Mouse (Mus musculus) embryonic facial prominence, embryonic 15.5 days (tissue): Measurements from ENCODE around the gene Emp1. TPM values are rescaled to one million over a fixed set of nuclear protein-coding genes. Genes with fewer than 3 reads are reported as not detected.

Experiments used
- ATAC-seq: fragments of 200-750 bp; cut with Nextera tagmentation; 2 replicates; pipeline ENCODE4 v1.8.0; 2017; ENCODE audit warnings: low read depth, moderate TSS enrichment; ENCODE audit not compliant: insufficient number of reproducible peaks, low FRiP score, low TSS enrichment
- H3K27ac ChIP-seq: fragments of 300-500 bp; sonication (generic); replicated peaks from 2 replicates; pipeline ENCODE4 v1.5.1; 2015; ENCODE audit warnings: mild to moderate bottlenecking, inconsistent platforms
- H3K27me3 ChIP-seq: fragments of 300-500 bp; sonication (generic); 2 replicates; pipeline ENCODE4 v1.6.1; 2015; ENCODE audit warnings: inconsistent platforms
- H3K36me3 ChIP-seq: fragments of 300-500 bp; sonication (generic); 2 replicates; pipeline ENCODE4 v1.6.1; 2015; ENCODE audit warnings: mild to moderate bottlenecking, inconsistent platforms
- H3K4me1 ChIP-seq: fragments of 300-500 bp; sonication (generic); 2 replicates; pipeline ENCODE4 v1.6.1; 2015; ENCODE audit warnings: inconsistent platforms
- H3K4me2 ChIP-seq: fragments of 300-500 bp; sonication (generic); replicated peaks from 2 replicates; pipeline ENCODE4 v1.6.1; 2015; ENCODE audit warnings: mild to moderate bottlenecking, inconsistent platforms
- H3K4me3 ChIP-seq: fragments of 300-500 bp; sonication (generic); replicated peaks from 2 replicates; pipeline ENCODE4 v1.5.1; 2015; ENCODE audit warnings: mild to moderate bottlenecking, inconsistent platforms
- H3K9ac ChIP-seq: fragments of 300-500 bp; sonication (generic); 2 replicates; pipeline ENCODE4 v1.6.1; 2015; ENCODE audit warnings: inconsistent platforms
- H3K9me3 ChIP-seq: fragments of 300-500 bp; sonication (generic); replicated peaks from 2 replicates; pipeline ENCODE4 v1.6.1; 2016; ENCODE audit warnings: inconsistent platforms
- WGBS: fragments of 180-500 bp; shearing (Covaris S2); methylation state at CpG from one replicate; pipeline ENCODE4 v1.1.7; 2015; 5-methylcytosine and 5-hydroxymethylcytosine counted together
- polyA plus RNA-seq: library from polyadenylated mRNA; unstranded; fragments of >200 nt; fragmentation: Nextera tagmentation; extraction: Ambion mirVana; gene quantifications from 2 replicates; pipeline ENCODE4 v1.2.1, GENCODE M21; 2015

The Emp1 gene
- polyA plus RNA-seq, 1 experiment from 2014 or later: 177 TPM

DNA sequence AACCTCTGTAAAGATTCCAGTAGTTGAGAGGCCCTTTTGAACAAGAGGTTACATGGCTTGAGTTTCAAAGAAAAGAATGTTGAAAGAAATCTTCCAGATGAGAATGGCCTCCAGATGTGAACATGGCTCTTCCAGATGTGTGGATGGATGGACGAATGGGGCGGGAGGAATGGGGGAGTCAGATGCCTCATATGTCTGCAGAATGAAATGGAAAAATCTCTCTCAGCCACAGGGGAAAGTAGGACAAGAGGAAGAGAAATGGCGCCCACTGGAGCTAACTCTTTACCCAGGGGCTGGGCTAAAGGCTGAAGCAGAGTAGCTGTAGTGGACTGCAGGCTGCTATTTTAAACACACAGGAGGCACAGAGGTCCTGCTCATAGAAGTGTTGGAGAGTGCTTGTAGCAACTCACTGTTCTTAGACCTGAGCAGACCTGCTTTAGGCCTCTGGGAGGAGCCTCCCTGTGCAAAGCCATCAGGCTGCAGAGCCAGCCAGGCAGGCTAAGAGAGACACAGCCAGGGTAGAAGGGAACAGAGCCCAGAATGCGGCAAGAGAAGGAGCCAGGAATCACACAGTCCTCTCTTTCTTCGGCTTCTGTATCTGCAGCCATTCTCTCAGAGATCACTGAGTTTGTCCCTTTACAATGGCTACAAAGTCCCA, 28.2 kb upstream of the Emp1 start:
- Histone ChIP-seq H3K27ac (peak overlapping the region; percentile 95), H3K9ac (no peak overlapping the region), H3K36me3 (no peaks in the 10 kb centered on the region), H3K4me3 (no peak overlapping the region), H3K4me1 (peaks cover 51% of the 10 kb centered on the region), H3K9me3 (no peaks in the 10 kb centered on the region), H3K4me2 (no peak overlapping the region), H3K27me3 (no peaks in the 10 kb centered on the region)
- WGBS: 26% methylated on average over 5 of the region's 5 CpGs
- ATAC-seq: peak; percentile 81

DNA sequence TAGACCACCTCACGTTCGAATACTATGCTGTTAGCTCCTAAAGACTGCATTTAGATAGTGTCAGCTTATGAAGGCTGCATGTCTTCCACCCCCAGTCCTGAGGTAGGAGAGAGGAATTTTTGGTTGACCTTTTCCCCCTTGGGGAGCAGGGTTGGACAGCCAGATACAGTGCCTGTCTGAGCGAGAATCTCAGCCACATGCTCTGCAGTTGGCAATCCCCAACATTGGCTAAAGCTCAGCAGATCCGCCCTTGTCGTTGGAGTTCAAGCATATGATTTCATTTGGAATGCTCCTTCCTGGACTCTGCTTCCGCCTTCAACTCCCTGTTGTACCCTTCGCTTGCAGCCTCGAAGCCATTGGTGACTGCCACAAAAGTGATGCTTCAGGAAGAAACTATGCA, 26.0 kb upstream of the Emp1 start:
- H3K4me1 ChIP-seq: peaks cover 71% of the 10 kb centered on the region
- no peak overlapping the region for H3K4me2 ChIP-seq
- no peaks in the 10 kb centered on the region for H3K9me3 ChIP-seq
- H3K9ac ChIP-seq: no peak overlapping the region
- H3K4me3 ChIP-seq: no peak overlapping the region
- H3K27ac ChIP-seq: no peak overlapping the region
- H3K27me3 ChIP-seq: no peaks in the 10 kb centered on the region
- no peaks in the 10 kb centered on the region for H3K36me3 ChIP-seq
- ATAC-seq: no peak
- WGBS: 68% methylated on average over 8 of the region's 8 CpGs

DNA sequence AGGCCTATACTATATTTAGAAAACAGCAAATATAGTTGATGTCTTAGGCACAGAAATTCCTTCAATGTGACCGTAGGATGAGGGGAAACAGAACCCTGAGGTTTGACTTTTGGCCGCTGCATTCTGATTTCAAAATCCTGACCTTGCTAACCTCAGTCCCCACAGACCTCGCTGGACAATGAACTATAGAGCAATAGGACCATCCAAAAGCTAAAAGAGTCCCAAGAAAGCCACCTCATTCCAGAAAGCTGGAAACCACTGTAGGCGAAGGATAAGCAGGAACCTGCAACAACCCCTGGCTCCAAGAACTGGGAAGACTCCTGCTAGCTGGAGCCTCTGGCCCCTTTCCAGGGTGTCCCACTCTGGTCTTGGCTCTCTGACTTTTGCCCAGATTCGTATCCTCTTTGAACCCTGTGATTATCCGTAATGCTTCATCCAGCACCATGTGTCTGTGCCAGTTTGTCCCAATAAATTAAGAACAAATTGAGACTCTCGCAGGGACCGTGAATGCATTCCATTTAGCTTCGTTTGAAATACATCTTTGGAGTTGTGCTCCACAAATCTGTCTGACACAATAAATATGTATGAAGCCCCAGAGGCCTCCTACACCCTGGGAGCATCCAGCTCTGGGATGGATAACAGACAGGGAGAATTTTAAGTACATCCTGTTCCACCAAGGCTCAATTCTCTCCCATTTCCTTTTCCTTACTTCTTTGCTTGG, 21.8 kb upstream of the Emp1 start:
- Histone ChIP-seq H3K9ac (no peak overlapping the region), H3K36me3 (no peaks in the 10 kb centered on the region), H3K27me3 (no peaks in the 10 kb centered on the region), H3K4me2 (no peak overlapping the region), H3K9me3 (no peaks in the 10 kb centered on the region), H3K4me3 (no peak overlapping the region), H3K27ac (peak overlapping the region; percentile 81), H3K4me1 (peaks cover 40% of the 10 kb centered on the region)
- ATAC-seq: peak; percentile 56; the same call in 1 of the 2 replicates
- WGBS: 50% methylated on average over 9 of the region's 9 CpGs

DNA sequence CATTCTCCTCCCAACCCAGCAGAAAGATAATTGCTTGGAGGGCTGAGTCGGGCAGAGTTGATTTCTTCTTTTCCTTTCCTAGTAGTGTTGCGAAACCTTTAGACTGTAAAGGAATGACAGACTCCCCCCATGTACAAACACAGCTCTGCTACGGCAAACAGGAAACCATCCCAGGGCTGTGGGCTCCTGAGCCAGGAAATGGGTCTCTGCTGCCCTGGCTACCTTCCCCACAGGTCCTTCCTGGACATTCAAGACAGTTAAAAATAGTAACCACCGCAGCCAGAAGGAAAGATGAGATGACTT, 21.3 kb upstream of the Emp1 start:
- 30% methylated on average over 4 of the region's 4 CpGs for WGBS
- Histone ChIP-seq H3K9me3 (no peaks in the 10 kb centered on the region), H3K36me3 (no peaks in the 10 kb centered on the region), H3K9ac (no peak overlapping the region), H3K4me3 (no peak overlapping the region), H3K4me1 (peaks cover 37% of the 10 kb centered on the region), H3K27ac (peak overlapping the region; percentile 81), H3K27me3 (no peaks in the 10 kb centered on the region), H3K4me2 (no peak overlapping the region)
- peak; percentile 64; the same call in 1 of the 2 replicates for ATAC-seq

DNA sequence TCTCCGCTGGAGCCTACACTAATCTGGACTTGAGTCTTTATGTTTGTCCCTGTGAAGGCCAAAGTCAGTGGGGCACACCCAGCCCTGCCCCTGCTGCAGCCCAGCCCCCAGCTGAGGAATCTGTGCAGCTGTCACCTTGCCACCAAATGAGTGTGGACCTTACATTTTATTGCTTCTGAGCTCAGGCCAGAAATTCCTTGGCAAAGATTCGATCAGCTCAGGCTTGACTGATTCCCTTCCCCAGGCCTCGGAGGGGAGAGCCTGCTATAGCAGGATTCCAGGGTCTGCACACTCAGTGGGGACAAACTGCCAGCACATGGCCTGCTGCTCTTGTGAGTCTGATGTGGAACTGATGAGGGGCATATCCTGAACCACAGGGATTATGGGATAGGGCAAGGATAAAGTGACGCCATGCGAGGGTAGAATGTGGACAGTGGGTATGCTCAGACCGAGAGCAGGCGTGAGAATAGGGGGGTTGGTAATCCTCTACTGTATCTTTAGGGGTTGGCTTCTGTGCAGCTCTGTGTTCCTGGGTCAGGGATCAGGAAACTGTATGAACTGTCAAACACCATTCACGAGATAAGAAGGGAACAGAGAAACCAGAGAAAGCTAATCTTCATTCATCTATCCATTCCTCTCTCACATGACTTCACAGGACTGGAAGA, 10.6 kb upstream of the Emp1 start:
- 56% methylated on average over 8 of the region's 8 CpGs for WGBS
- peak; percentile 51 for ATAC-seq
- Histone ChIP-seq H3K36me3 (no peaks in the 10 kb centered on the region), H3K4me2 (no peak overlapping the region), H3K27ac (peak overlapping the region; percentile 63; the same call in 1 of the 2 replicates), H3K4me3 (no peak overlapping the region), H3K4me1 (peaks cover 6% of the 10 kb centered on the region), H3K9ac (no peak overlapping the region), H3K9me3 (no peaks in the 10 kb centered on the region), H3K27me3 (no peaks in the 10 kb centered on the region)

DNA sequence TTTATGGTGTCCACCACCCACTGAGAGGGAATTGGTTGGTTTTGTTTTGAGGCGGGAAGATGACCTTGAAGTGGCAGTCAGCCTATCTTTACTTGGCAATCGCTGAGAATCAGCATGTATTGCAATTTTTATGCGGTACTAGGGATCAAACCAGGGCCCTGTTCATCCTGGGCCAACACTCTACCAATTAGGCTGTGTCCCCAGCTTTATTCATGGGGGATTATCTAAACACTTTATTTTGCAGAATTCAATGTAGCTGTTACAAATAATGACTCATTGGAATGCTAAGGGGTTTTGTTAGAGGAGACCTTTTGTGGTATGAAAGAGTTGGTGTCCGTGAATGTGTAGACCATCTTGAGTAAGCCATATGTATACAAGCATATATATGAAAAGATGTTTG, 9.8 kb upstream of the Emp1 start:
- H3K27me3 ChIP-seq: no peaks in the 10 kb centered on the region
- no peak overlapping the region for H3K9ac ChIP-seq
- no peak overlapping the region for H3K27ac ChIP-seq
- peaks cover 6% of the 10 kb centered on the region for H3K4me1 ChIP-seq
- no peak overlapping the region for H3K4me2 ChIP-seq
- WGBS: 68% methylated on average over 4 of the region's 4 CpGs
- ATAC-seq: no peak
- no peaks in the 10 kb centered on the region for H3K9me3 ChIP-seq
- no peaks in the 10 kb centered on the region for H3K36me3 ChIP-seq
- H3K4me3 ChIP-seq: no peak overlapping the region

DNA sequence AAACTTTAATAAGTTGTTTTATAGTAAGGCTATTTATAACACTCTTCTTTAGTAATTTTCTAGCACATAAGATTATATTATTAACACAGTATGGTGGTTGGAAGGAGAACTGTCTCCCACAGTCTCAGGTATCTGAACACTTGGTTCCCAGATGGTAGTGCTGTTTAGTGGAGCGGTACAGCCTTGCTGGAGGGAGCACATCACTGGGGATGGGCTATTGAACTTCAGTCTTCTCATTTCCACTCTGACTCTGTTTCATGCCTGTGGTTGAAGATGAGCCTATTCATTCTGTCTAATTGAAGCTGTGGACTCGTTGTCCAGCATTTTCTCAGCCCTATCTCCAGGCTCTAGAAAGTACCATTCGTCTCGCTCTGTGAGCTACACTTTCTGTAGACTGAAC, 7.4 kb upstream of the Emp1 start:
- Histone ChIP-seq H3K27ac (no peak overlapping the region), H3K4me1 (peaks cover 6% of the 10 kb centered on the region), H3K4me3 (no peak overlapping the region), H3K36me3 (no peaks in the 10 kb centered on the region), H3K9me3 (no peaks in the 10 kb centered on the region), H3K9ac (no peak overlapping the region), H3K27me3 (no peaks in the 10 kb centered on the region), H3K4me2 (no peak overlapping the region)
- 82% methylated on average over 4 of the region's 4 CpGs for WGBS
- ATAC-seq: no peak

DNA sequence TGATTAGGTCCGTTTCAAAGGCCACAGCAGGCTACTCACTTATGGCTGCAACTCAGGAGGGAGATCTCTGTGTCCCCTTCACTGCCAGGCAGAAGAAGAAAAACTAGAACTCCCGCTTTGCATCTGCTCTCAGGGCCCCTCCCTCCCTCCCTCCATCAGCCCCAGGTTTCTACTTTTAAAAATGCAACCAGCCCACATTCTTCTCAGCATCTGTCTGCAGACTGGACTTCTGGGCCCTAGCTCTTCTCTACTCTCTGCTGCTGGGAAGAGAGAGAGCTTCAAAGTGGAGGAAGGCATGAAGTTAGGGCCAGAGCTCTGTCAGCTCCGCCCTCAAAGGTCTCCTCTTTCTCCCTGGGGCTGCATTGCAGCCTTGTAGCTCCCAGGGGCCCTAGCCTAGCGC, 2.0 kb upstream of the Emp1 start:
- ATAC-seq: no peak
- Histone ChIP-seq H3K27ac (peak overlapping the region; percentile 28; the same call in 1 of the 2 replicates), H3K36me3 (no peaks in the 10 kb centered on the region), H3K4me1 (peaks cover 32% of the 10 kb centered on the region), H3K9me3 (no peaks in the 10 kb centered on the region), H3K9ac (no peak overlapping the region), H3K27me3 (no peaks in the 10 kb centered on the region), H3K4me2 (no peak overlapping the region), H3K4me3 (no peak overlapping the region)
- 36% methylated on average over 4 of the region's 4 CpGs for WGBS

DNA sequence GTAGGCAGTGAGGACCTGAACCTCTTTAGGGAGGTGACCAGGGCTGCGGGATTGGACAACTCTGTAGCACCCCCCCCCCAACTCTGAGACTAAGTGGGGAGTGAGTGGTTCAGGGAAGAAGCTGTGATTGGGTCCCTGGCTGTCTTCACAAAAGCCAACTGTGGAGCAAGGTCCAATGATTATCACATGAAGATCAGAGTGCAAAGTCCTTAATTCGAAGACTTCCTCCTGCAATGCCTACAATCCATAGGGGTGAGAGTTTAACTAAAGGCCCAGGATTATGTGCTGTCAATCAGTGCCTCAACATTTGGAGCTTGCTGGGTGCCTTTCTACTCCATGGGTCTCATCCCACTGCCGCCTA, 267 bp upstream of the Emp1 start:
- Histone ChIP-seq H3K27me3 (no peaks in the 10 kb centered on the region), H3K4me2 (peak overlapping the region; percentile 55), H3K36me3 (peaks cover 10% of the 10 kb centered on the region; the same call in 1 of the 2 replicates), H3K9me3 (no peaks in the 10 kb centered on the region), H3K9ac (no peak overlapping the region), H3K27ac (peak overlapping the region; percentile 98), H3K4me3 (peak overlapping the region; percentile 52), H3K4me1 (peaks cover 43% of the 10 kb centered on the region)
- 61% methylated on average over 3 of the region's 3 CpGs for WGBS
- ATAC-seq: no peak

DNA sequence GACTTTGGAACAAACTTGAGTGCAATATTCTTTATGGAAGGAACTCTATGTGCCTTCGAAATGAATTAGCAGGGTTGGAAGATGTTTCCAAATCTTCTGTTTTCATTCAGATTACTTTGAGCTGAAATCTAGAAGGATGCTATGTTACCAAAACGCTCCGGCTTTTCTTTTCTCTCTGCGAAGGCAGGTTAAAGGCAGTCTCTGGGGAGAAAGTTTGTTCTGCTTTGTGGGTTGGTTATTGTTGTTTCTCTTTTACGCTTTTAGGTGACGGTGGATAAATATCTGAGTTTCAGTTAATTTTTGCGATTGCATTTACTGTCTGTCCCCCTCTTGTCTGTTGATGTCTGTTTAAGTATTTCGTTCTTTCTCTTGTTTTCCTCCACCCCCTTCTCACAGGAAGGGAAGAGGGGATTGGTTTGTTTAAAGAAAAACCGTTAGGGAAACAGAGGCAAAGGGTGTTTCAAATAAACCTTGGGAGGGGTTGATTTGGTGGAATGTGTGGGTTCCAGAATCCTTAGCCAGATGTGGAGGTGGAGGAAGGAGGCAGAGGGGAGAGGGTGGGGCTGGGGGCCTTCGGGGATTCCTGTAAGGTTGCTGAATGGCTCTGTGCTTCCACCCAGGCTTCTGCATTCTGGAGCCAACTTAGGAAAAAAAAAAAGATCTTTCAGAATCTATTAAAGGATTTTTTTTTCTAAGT, 1.1 kb downstream of the Emp1 start:
- H3K4me2 ChIP-seq: peak overlapping the region; percentile 55
- H3K9me3 ChIP-seq: no peaks in the 10 kb centered on the region
- peak overlapping the region; percentile 47 for H3K9ac ChIP-seq
- H3K4me1 ChIP-seq: peaks cover 57% of the 10 kb centered on the region
- peak overlapping the region; percentile 52 for H3K4me3 ChIP-seq
- ATAC-seq: no peak
- peak overlapping the region; percentile 98 for H3K27ac ChIP-seq
- 18% methylated on average over 10 of the region's 10 CpGs for WGBS
- H3K36me3 ChIP-seq: peaks cover 15% of the 10 kb centered on the region; the same call in 1 of the 2 replicates
- H3K27me3 ChIP-seq: no peaks in the 10 kb centered on the region

DNA sequence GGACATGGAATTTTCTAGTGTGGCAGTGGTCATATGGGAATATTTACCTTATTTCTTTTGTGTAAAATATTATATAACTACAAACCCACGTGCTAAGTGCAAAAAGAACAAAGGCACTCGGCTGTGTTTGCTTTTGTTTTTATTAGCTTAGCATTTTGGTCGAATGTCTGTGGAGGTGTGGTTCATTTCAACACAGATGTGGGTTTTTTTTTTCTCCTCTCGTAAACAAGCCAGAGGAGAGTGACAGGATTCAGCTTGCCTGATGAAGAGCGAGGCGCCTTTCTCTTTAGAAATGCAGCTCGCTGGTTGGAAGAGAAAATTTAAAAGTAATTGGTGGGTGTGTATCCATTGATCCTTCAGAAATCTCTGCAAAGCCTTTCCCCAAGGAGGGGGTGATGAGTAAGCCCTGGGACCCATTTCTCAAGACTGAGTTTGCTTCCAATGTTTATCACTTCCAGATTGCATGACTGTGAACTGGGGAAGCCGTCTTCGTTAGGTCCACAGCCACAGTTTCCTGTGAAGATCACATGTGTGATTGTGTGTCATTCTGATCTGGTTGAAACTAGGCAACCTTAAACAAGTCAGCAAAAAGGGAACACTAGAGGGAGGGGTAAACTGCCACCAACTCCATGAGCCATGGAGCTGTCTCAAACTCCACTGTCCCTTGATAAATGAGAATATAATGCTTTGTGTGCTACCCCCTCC, 1.8 kb downstream of the Emp1 start:
- Histone ChIP-seq H3K27me3 (no peaks in the 10 kb centered on the region), H3K36me3 (peaks cover 15% of the 10 kb centered on the region; the same call in 1 of the 2 replicates), H3K9ac (peak overlapping the region; percentile 47), H3K4me1 (peaks cover 62% of the 10 kb centered on the region), H3K27ac (peak overlapping the region; percentile 98), H3K4me2 (peak overlapping the region; percentile 55), H3K9me3 (no peaks in the 10 kb centered on the region), H3K4me3 (peak overlapping the region; percentile 52)
- ATAC-seq: no peak
- 10% methylated on average over 9 of the region's 9 CpGs for WGBS
